Mouse (Mus musculus) testis, postnatal 10 days (tissue): ENCODE results near the gene 1700030K09Rik.
A peak's percentile ranks its signal among the peaks of the same experiment; 100 is the strongest.

Experiments
- DNase-seq: peaks from one replicate; pipeline ENCODE4 v3.0.0; 2021; ENCODE audit warnings: low spot score

Gene 1700030K09Rik

DNA sequence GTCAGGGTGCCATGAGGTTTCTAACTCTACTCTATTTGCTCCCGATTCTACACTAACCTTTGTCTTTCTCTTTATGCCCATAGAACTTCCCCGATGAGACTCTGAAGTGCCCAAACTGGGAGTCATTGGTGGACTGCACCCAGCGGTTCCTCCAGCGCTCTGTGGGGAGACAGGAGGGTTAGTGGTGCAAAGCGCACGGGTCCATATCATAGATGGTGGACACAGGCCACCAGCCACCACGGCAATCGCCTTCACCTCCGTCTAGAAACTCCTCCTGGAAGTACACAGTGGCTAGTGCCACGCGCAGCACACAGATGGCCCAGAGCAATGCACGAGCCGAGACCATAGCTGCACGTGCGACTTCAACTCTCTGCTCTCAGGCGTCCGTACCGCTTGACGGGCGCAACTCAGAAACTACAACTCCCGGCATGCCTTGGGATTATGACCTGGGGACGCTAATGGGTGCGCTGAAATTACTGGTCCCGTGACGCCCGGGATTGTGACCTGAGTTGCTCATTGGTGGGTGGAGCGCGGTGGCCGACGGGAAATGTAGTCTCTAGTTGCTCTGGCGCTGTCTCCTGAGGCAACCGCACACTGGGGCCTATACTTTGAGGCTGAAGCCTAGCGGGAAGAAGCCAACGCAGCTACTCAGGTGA lies at the start of gene 1700030K09Rik, which contains the start of gene Calr3:
TSS of gene 1700030K09Rik (plus strand) at position 543 of the 656 bp plus-strand sequence.
TSS of gene Calr3 (minus strand) at position 533 of the 656 bp plus-strand sequence.
- DNase-seq, result peak; percentile 99

DNA sequence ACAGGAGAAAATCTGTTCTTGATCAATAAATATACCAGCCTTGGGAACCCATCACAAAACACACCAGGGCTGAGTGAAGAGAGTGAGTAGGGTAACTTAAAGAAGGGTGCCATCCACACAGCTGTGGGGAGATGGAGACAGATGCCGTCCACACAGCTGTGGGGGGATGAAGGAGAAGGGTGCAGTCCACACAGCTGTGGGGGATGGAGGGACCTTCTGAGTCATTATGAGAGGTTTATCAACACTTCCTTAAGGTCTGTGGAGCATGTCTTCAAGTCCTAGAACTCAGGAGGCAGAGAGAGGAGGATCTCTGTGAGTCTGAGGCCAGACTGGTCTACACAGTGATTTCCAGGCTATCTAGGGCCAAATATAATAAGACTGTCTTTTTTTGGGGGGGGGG lies 42.3 kb upstream of the 1700030K09Rik start:
- DNase-seq, result no peak

DNA sequence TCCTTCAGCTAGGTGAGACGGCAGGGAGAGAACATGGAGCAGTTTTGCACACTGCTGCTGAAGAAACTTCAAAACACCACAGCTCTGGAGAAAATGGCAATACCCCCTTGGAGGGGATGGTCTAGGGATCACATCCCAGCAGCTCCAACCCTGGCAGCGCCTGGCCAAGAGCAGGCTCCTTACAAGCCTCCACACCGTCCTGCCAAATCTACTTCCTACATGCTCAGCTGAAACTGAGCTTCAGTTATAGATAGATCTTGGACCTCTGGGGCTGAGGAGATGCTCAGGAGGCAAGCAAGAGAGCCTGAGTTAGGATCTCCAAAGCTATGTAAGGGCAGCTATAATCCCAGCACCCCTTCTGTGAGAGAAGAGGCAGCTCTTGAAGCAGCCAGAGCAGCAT lies 40.7 kb upstream of the 1700030K09Rik start:
- DNase-seq, result no peak

DNA sequence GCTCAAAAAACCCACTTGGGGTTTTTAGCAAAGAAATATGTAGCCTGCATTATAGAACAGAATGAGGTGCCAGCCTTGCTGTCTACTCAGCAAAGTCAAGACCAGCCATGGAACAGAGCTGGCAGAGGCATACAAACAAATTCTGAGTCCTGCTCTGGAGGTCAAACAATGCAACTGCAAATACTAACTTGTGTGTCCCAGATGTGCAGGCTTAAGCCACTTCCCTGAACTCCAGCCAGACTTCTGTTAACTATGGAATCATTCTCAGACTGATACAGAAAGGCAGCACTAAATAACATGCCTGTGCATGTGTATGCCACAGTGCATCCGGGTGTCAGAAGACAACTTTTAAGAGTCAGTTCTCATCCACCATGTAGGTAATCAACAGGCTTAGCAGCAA lies 35.8 kb upstream of the 1700030K09Rik start:
- no peak for DNase-seq

DNA sequence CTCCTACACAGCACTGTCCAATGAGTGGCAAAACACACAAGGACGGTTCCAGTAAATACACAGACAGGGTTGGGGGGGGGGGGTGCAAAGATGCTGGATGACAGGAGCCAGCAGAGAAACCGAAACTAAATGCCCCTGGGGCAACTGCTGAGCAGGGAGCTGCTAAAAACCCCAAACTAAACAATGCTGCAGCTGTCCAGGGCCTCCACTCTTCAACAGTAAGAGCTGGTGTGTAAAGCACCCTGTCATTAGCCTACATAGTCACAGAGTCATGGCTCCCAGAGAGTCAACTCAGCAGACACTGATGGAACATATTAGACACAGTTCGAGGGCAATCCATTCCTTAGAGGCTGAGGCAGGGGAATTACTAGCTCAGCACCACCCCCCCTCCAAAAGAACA lies 34.2 kb upstream of the 1700030K09Rik start:
- no peak for DNase-seq

DNA sequence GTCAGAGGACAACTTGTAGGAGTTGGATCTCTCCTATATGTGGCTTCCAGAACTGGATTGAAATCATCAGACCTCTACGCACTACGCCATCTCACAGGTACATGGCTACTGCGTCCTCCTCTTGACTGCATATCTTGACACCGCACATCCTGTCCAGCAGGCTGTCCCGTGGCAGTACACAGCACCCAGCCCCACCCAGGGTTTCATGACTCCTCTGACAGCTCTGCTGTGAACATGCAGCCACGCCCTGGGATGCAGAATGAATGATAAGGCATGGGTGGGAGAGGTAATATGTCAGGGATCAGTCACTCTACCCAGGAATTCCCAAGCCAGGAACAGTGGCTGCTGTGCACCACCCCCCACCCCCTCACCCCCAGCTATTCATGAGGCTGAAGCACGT lies 29.8 kb upstream of the 1700030K09Rik start:
- DNase-seq, result no peak

DNA sequence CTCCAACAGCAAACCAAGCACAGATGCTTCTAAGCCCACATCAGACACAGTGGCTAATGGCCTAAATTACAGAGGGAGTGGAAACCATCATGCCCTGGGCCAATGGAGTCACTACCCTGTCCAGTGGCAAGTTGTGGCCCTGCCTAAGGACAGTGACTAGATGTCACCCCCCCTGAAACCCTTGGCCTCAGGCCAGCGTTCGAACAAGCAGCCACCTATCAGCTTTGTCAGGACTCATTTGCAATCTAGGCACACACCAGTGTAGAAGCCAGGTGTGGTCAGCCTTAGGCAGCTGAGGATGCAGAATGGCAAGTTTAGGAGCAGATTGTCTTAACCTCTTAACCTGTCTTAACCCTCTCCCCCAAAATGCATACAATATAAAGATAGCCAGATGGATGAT lies 28.4 kb upstream of the 1700030K09Rik start:
- DNase-seq, result peak; percentile 58

DNA sequence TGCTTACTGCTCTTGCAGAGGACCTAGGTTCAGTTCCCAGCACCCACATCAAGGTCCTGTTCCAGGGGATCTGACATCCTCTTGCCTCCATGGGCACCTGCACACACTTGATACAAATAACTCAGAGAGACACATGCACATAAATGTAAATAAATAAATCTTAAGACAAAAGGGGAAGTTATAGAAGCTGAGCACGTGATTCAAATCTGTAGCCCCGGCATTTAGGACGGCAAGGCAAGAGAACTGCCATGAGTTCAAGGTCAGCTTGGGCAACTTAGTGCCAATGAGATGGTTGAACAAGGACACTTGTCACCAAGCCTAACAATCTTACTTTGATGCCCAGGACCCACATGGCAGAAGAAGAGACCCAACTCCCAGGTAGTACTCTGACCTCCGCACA lies 25.6 kb upstream of the 1700030K09Rik start:
- no peak for DNase-seq

DNA sequence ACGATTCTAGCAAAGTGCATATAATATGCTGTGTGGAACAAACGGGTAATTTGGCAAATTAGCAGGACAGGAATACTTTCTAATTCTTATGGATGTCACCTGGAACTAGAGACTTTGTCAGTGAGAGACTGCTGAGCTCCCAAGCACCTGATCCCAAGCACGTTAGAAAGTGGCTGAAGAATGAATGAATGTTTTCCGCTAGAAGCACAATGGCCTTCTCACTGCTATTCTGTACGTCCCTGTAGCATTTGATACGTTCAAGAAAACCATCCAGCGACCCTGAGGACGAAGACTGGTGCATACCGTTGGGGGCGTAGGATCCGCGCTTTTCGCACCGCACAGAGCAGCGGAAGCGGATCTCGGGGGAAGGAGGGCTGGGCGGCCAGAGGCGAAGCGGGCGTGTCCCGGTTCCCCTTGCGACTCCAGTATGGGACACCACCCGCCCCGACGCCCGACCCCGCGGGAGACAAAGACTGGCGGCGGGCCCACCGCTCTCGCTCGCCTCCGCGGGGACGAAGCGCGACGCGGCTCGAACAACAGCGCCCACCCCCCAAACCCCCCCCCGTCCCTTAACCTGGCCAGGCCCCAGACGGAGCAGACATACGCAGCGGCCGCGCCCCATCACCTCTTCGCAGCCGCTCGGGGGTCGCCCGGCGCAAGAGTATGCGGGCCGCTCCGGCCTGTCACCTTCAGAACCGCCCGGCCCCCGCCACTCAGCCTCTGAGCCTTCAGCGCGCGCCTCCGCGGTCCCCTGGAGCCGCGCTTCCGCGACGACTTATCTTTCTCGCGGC lies 22.9 kb upstream of the 1700030K09Rik start:
- peak; percentile 74 for DNase-seq

DNA sequence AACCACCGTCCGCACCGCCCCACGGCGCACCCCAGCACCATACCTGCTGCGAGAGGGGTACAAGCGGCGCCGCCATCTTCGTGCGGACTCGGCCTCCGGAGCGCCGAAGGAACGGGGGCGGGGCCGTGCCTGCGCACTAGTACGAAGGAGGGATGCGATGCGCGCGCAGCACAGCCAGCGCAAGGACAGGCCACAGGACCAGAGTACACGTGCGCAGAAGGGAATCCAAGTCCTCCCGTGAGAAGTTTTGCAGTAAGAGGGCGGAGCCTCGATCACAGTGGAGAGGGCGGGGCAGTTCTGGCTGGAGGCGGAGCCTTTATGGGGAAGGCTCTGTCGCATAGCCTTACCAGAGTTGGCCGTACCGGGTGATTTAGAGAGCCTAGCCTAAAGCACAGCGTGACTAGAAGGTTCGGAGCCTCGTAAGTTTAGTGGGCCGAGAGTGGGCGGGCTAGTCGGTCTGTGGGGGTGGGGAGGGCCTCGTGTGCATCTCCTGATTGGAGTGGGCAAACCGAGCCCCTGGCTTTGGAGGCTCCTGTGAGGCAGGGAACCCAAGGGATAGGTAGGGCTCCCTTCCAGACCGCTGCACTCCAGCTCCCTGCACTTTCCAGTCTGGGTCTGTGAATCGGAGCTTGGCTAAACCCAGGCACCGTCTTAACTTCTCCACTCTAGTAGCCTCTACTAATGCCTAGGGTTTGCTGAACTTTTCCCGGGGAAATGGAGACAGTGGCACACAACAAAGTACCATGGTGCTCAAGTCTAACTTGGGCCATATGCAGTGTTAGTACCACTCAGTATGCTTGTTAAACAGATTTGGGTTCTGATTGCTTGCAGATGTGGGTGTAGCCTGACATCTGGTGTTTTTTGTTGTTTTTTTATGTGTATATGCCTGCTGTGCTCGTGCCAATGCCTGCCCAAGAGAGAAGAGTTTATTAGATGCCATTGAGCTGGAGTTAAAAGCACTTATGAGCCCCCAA lies 22.0 kb upstream of the 1700030K09Rik start, which contains the start of gene Eps15l1:
TSS of gene Eps15l1 (minus strand) at position 99 of the 974 bp plus-strand sequence.
- DNase-seq, result peak; percentile 100

DNA sequence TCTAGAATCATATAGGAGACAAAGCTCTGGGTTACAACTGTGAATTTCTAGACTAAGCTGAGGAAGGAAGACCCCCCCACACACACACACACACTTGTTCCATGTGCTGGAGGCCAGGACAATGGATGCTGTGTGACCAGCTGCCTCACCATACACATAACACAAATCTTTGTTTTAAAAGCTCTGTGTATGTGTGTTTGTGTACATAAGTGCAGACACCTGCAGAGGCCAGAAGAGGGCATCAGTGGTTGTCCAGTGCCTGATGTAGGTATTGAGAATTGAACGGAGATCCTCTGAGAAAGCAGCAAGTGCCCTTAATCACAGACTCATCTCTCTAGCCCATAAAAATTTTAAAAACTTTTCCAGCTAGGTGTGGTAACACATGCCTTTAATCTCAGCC lies 20.8 kb upstream of the 1700030K09Rik start:
- no peak for DNase-seq

DNA sequence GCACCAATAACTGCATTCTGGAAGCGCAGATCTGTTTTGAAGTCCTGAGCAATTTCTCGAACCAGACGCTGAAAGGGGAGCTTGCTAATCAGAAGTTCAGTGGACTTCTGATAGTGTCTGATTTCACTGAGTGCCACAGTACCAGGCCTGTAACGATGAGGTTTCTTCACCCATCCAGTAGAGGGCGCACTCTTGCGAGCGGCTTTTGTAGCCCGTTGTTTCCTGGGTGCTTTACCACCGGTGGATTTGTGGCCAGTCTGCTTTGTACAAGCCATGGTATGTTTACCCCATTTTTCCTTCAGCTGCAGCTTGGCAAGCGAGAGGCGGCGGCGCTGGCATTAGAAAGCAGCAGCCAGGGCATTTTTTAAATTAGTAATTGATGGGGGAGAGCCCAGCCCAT lies 14.0 kb upstream of the 1700030K09Rik start:
- no peak for DNase-seq

DNA sequence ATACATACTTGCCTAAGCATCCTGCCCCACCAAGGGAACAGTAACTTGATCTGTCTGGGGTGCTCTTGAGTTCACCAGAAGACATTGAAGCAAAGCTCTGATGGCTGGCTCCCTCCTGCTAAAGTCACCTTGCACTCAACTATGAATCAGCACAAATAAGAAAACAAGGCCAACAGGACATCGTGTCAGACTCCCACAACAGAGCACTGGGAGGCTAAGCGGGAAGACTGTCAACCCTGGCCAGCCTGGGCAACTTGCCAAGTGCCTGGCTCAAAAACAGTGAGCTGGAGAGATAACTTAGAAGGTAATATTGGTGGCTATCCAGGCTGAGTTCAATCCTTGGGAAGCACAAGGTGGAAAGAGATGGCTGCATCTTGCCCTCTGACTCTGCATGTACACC lies 8.7 kb upstream of the 1700030K09Rik start:
- DNase-seq, result peak; percentile 82

DNA sequence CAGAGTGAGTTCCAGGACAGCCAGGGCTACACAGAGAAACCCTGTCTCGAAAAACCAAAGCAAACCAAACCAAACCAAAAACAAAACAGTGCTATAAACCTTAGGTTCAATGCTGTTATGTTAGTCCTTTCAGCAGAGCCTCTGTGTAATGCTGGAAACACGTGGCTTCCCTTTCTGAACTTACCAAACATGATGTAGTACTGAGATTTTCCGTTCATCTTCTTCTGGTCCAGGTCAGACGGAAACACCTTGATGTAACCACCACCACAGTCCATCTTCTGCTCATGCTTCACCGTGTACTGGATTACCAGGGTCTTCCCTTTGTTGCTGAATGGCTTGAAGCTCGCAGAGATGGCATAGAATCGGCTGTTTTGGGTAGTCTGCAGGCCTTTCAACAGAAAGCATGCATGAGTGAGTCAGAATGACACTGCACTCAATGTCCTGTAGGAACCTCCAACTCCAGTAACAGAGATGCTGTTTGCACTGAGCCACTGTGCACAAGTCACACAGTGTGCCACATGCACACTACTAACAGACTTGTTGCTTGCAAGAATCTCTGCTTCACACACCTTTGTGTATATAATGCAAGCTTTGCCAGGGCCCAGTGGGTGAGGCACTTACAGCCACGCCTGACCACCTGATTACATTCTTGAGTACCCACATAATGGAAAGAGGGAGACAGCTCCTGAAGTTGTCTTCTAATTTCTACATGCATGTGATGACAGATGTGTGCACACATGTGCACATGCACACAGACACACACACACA lies 5.2 kb upstream of the 1700030K09Rik start:
- DNase-seq, result no peak

DNA sequence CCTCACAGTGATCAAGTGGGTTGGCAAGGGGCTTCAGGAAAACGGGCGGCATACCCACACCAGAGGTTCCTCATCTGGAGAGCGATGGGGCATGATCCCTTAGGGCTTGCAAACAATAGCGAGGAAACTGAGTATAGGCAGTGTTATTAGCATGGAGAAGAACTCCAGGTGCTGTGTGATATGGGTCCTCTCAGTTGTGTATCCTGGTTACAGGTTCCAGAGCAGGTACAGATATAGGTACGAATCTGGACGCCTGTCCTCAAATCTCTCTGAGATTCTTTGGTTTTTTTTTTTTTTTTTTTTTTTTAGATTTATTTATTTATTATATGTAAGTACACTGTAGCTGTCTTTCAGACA lies 292 bp downstream of the 1700030K09Rik start:
- no peak for DNase-seq

DNA sequence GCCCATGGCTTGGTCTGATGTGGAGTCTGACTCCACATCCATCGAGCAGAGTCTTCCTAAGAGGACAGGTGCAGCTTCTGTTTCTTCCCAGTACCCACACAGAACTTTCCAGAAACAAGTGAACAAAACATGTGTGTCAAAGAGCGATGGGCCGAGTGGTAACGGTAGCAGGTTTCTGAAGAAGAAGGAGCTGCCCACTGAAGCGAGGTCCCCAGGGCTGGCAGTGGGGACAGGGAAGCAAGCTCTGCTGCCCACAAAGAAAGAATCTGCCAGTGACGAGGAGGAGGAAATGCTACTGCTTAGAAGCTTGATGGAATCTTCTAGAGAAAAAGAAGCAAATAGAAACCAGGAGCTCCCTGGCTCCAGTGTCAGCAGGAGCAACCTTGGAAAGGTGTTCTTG lies 1.4 kb downstream of the 1700030K09Rik start:
- DNase-seq, result no peak

DNA sequence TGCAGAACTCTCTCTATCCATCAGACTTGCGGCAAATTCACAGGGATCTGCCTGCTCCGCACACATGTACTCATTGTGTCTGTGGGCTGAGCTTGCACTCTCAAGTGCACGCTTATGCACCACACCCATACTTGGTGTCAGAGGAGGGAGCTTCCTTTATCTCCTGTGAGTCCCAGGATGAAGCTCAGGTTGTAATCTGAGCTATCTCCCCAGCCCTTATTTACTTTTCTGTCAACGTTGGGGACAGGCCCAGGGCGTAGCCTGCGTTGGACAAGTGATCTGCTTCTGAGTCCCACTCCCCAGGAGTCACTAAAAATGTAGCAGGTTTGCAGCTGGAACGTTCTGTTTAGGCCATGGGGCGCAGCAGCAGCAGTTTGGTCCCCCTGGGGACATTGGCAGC lies 7.8 kb downstream of the 1700030K09Rik start:
- no peak for DNase-seq

DNA sequence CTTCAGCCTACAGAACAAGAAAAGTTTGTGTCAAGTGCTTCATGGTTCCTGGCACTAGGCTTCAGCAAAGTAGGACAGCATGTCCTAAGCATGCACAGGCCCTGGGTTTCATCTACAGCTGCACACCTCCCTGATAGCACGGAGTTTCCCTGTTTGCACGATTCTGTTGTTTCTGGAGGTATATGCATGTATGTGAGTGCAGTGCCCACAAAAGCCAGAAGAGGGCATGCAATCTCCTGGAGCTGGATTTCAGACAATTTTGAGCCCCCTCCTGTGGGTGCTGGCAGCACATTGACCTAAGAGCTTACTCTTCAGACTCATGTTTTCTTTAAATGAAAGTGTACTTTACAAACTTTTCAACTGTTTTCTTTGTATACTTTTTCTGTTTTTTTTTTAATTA lies 10.2 kb downstream of the 1700030K09Rik start:
- no peak for DNase-seq

DNA sequence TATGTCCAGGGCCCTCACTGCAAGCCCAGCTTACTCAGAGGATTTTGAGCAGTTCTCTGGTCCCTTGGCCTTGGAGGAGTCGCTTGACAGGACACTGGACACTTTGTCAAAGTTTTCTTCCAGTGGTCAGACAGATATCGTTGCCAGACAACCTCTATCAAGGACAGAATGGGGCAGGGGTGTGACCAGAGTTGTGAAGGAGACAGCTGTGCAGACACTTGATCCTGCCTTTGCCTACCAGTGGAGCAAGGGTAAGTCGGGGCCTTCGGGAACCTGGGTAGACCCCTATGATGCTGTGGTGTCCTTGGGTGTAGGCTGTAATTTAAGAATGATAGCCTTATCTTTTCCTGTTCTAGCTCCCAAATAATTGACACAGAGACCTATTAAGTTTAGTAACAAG lies 11.6 kb downstream of the 1700030K09Rik start:
- DNase-seq, result no peak

DNA sequence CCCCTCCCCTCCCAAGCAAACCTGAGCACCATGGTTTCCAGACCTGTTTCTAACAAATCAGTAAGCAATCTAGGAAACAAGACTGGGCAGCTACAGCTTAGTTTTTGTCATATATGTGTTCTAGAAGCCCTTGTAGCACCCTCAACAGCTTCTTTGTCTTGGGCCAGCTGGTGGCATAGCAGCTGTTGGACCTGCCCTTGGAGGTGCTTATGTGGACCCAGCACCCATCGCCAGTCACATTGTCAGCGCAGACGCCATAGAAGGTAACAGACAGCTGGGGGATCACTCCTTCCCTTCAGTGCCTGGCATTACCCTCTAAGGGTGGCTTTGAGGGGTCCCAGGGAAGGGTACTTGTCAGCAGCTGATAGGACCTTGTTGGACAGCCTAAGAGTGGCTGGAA lies 14.1 kb downstream of the 1700030K09Rik start:
- no peak for DNase-seq

DNA sequence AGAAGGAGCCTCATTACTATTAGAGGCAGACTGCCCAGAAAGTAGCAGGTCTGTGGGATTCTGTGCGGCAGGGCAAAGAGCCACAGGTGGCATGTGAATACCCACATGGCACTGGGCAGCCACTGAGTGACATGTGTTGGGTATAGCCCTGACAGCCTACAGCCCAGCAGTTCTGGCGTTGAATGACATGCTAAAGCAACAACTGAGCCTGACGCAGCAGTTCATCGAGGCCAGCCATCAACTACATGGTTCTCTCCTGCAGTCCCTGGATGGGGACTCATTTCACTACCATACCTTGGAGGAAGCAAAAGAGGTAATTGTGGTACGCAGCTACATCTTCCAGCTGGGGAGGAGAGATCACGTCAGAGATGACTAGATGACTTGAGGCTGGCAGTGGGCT lies 14.8 kb downstream of the 1700030K09Rik start:
- DNase-seq, result no peak
